ENCODE assay signal across 8 mouse cellular contexts in the genomic region with DNA sequence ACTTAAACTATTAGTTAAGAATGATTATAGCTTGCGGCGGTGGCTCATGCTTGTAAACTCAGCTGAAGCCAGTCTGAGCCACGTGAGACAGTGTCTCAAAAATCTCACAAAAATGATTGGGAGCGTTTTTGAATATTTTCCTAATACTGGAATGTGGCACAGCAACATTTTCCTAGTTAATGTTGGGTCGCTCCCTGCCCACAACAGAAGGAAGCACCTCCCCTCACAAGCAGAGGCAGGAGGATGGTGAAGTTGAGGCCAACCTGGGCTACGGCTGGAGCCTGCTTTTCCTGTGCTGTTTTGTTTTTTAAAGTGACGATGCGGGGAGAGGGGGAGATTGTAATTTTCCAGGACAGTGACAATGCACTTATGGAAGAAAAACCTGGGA. TPM values are rescaled to one million over a fixed set of nuclear protein-coding genes. Genes with fewer than 3 reads are reported as not detected.
A peak's percentile ranks its signal among the peaks of the same experiment; 100 is the strongest.
DNase-seq lines count a peak whose midpoint lies in the region; ATAC-seq lines count a peak whose summit lies in the region.

No protein-coding gene starts in this region.

- no peak for ATAC-seq in forebrain, embryonic 13.5 days
- 0 out of 2 replicates have a peak, but pooled peaks have one; percentile 2 for ATAC-seq in neural tube, embryonic 12.5 days (ENCODE audit: low FRiP score, low read depth)
- no peak for ATAC-seq in inflammation-experienced regulatory T-cells, adult 6 months
- no peak for ATAC-seq in activated CD4-positive, CD25-positive, alpha-beta regulatory T cell, adult 4 months

- peak overlapping the region; percentile 91 for H3K27ac ChIP-seq in forebrain, embryonic 13.5 days
- H3K27ac ChIP-seq in neural tube, embryonic 12.5 days = no peak overlapping the region

- H3K9me3 ChIP-seq in forebrain, embryonic 13.5 days (replicated peaks) = no peaks in the 10 kb centered on the region
- H3K9me3 ChIP-seq in neural tube, embryonic 12.5 days = no peaks in the 10 kb centered on the region

- peak overlapping the region; percentile 70 for H3K4me2 ChIP-seq in forebrain, embryonic 13.5 days
- H3K4me2 ChIP-seq in neural tube, embryonic 12.5 days (replicated peaks) = peak overlapping the region; percentile 73

- peak; percentile 55 for DNase-seq in A20 (ENCODE audit: low read depth, low spot score)
- DNase-seq in ES-CJ7 (ENCODE audit: low read depth, low spot score) = peak; percentile 20
- DNase-seq in kidney, postnatal 36 days = peak; percentile 21 to 36
- DNase-seq in thymus, postnatal 36 days = no peak

- H3K9ac ChIP-seq in forebrain, embryonic 13.5 days = peak overlapping the region; percentile 85
- peak overlapping the region; percentile 82 for H3K9ac ChIP-seq in neural tube, embryonic 12.5 days

- WGBS in forebrain, embryonic 13.5 days = 4% methylated on average over 8 of the region's 8 CpGs
- WGBS in neural tube, embryonic 12.5 days = 8% methylated on average over 8 of the region's 8 CpGs

- peaks cover 32% of the 10 kb centered on the region for H3K36me3 ChIP-seq in forebrain, embryonic 13.5 days (ENCODE audit: poor library complexity, severe bottlenecking)
- H3K36me3 ChIP-seq in neural tube, embryonic 12.5 days = peaks cover 28% of the 10 kb centered on the region

- H3K4me1 ChIP-seq in forebrain, embryonic 13.5 days = peaks cover 14% of the 10 kb centered on the region
- peaks cover 6% of the 10 kb centered on the region for H3K4me1 ChIP-seq in neural tube, embryonic 12.5 days

- no peaks in the 10 kb centered on the region for H3K27me3 ChIP-seq in forebrain, embryonic 13.5 days
- no peaks in the 10 kb centered on the region for H3K27me3 ChIP-seq in neural tube, embryonic 12.5 days (replicated peaks)

- peak overlapping the region; percentile 60 for H3K4me3 ChIP-seq in forebrain, embryonic 13.5 days
- peak overlapping the region; percentile 78 for H3K4me3 ChIP-seq in neural tube, embryonic 12.5 days

RNA-seq across cellular contexts. Expression of a gene that starts 0.7 kb away (rescaled TPM):
- 59.6 and 62.5 TPM in 2 replicates for polyA plus RNA-seq in forebrain, embryonic 13.5 days (2015; fragmentation: Nextera tagmentation; extraction: Ambion mirVana)
- polyA plus RNA-seq in neural tube, embryonic 12.5 days (2016; fragmentation: Nextera tagmentation; extraction: Ambion mirVana) = 58.0 and 67.9 TPM in 2 replicates
- polyA plus RNA-seq in inflammation-experienced regulatory T-cells, adult 6 months (2017; shearing (Covaris generic)) = 10 to 100 TPM; 52.4 to 61.7 (median 59.7) TPM
- polyA plus RNA-seq in activated CD4-positive, CD25-positive, alpha-beta regulatory T cell, adult 4 months (2017; shearing (Covaris generic)) = 10 to 100 TPM; 57.0 to 77.2 TPM

RNA-seq across cellular contexts. Expression of a gene that starts 12.8 kb away (rescaled TPM):
- 367 and 402 TPM in 2 replicates for polyA plus RNA-seq in forebrain, embryonic 13.5 days (2015; fragmentation: Nextera tagmentation; extraction: Ambion mirVana)
- polyA plus RNA-seq in neural tube, embryonic 12.5 days (2016; fragmentation: Nextera tagmentation; extraction: Ambion mirVana) = 333 and 341 TPM in 2 replicates
- polyA plus RNA-seq in inflammation-experienced regulatory T-cells, adult 6 months (2017; shearing (Covaris generic)) = 100 to 1,000 TPM; 118 to 138 (median 130) TPM
- polyA plus RNA-seq in activated CD4-positive, CD25-positive, alpha-beta regulatory T cell, adult 4 months (2017; shearing (Covaris generic)) = 100 to 1,000 TPM; 114 to 119 TPM

RNA-seq across cellular contexts. Expression of a gene that starts 15.7 kb away (rescaled TPM):
- 4.4 and 4.7 TPM in 2 replicates for polyA plus RNA-seq in forebrain, embryonic 13.5 days (2015; fragmentation: Nextera tagmentation; extraction: Ambion mirVana)
- polyA plus RNA-seq in neural tube, embryonic 12.5 days (2016; fragmentation: Nextera tagmentation; extraction: Ambion mirVana) = 3.4 and 4.4 TPM in 2 replicates
- polyA plus RNA-seq in inflammation-experienced regulatory T-cells, adult 6 months (2017; shearing (Covaris generic)) = 1 to 10 TPM; 2.9 to 6.5 (median 4.8) TPM
- polyA plus RNA-seq in activated CD4-positive, CD25-positive, alpha-beta regulatory T cell, adult 4 months (2017; shearing (Covaris generic)) = 1 to 10 TPM; 1.9 to 3.6 TPM

RNA-seq across cellular contexts. Expression of a gene that starts 42.9 kb away (rescaled TPM):
- 38.8 and 39.8 TPM in 2 replicates for polyA plus RNA-seq in forebrain, embryonic 13.5 days (2015; fragmentation: Nextera tagmentation; extraction: Ambion mirVana)
- polyA plus RNA-seq in neural tube, embryonic 12.5 days (2016; fragmentation: Nextera tagmentation; extraction: Ambion mirVana) = 37.9 and 38.5 TPM in 2 replicates
- 10 to 100 TPM; 22.1 to 49.8 (median 23.6) TPM for polyA plus RNA-seq in inflammation-experienced regulatory T-cells, adult 6 months (2017; shearing (Covaris generic))
- polyA plus RNA-seq in activated CD4-positive, CD25-positive, alpha-beta regulatory T cell, adult 4 months (2017; shearing (Covaris generic)) = 10 to 100 TPM; 22.6 to 37.5 TPM

RNA-seq across cellular contexts. Expression of a gene that starts 43.0 kb away (rescaled TPM):
- 52.3 and 56.7 TPM in 2 replicates for polyA plus RNA-seq in forebrain, embryonic 13.5 days (2015; fragmentation: Nextera tagmentation; extraction: Ambion mirVana)
- 58.6 and 62.7 TPM in 2 replicates for polyA plus RNA-seq in neural tube, embryonic 12.5 days (2016; fragmentation: Nextera tagmentation; extraction: Ambion mirVana)
- polyA plus RNA-seq in inflammation-experienced regulatory T-cells, adult 6 months (2017; shearing (Covaris generic)) = 1 to 10 TPM; 3.5 to 6.9 (median 4.6) TPM
- 1 to 10 TPM; 3.3 to 6.2 TPM for polyA plus RNA-seq in activated CD4-positive, CD25-positive, alpha-beta regulatory T cell, adult 4 months (2017; shearing (Covaris generic))

Comparison
In these comparisons a context has a peak if more than half of its experiments do, and no peak if none do; other contexts are left out.
1. DNase-seq: peak in A20 (single experiment), ES-CJ7 (single experiment) and kidney, postnatal 36 days (2 of 2); none in thymus, postnatal 36 days (0 of 2).